In the genomic region with DNA sequence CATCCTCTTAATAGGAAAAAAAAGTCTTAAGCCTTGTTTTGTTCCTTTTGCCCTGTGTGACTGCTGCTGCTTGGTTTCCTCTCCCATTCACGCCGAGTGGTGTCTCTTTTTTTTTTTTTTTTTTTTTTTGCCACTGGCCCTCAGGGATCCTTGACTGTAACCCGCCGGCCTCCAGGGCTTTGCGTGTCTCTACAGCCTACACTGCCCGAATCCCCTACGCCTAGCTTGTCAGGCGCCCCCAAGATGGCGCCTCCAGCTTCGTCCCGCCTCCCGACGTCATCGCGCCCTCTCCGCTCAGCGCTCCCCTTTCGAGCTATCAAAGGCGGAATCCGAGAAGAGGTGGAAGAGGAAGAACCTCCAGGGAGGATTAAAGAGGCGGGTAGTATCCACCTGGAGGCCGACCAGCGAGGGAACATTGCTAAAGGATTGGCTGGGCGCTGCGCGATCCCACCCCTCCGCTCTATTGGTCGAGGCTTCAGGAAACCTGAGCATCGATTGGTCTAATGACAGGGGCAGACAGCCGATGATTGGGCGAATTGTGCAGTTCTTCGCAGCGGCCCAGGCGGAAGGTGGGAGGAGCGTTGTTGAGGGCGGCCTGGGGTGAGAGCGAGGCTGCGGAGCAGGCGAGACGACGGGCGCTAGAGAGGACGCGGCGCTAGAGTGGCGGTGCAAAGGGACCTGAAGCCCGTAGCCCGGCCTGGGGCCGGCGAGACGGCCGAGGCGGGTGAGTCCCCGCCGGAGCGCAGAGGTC, we compare ENCODE assay signal across 8 mouse cellular contexts. TPM values are rescaled to one million over a fixed set of nuclear protein-coding genes. Genes with fewer than 3 reads are reported as not detected.
DNase-seq lines count a peak whose midpoint lies in the region; ATAC-seq and TF ChIP-seq lines count a peak whose summit lies in the region.

No protein-coding gene starts in this region.

- peak overlapping the region; percentile 59; the same call in 1 of the 2 replicates for H3K4me2 ChIP-seq in CH12.LX (ENCODE audit: insufficient read depth, low read depth, poor library complexity, severe bottlenecking)
- peak overlapping the region; percentile 85 for H3K4me2 ChIP-seq in forebrain, embryonic 11.5 days (ENCODE audit: low read depth, low read length, severe bottlenecking)
- H3K4me2 ChIP-seq in heart, embryonic 16.5 days (ENCODE audit: low read depth, low read length) = peak overlapping the region; percentile 77
- peak overlapping the region; percentile 78 for H3K4me2 ChIP-seq in liver, embryonic 15.5 days
- peak overlapping the region; percentile 63 for H3K4me2 ChIP-seq in neural tube, embryonic 12.5 days (replicated peaks)

- peaks cover 10 to 38% of the 10 kb centered on the region in 2 experiments for H3K4me1 ChIP-seq in CH12.LX (ENCODE audit: control insufficient read depth in 1 of 2, insufficient read depth in 2 of 2)
- H3K4me1 ChIP-seq in forebrain, embryonic 11.5 days (replicated peaks; ENCODE audit: control insufficient read depth, insufficient read depth, low read length) = peaks cover 21% of the 10 kb centered on the region
- H3K4me1 ChIP-seq in heart, embryonic 16.5 days (ENCODE audit: control insufficient read depth, insufficient read depth, low read length) = peaks cover 24% of the 10 kb centered on the region
- peaks cover 67% of the 10 kb centered on the region for H3K4me1 ChIP-seq in liver, embryonic 15.5 days (replicated peaks)
- peaks cover 45% of the 10 kb centered on the region for H3K4me1 ChIP-seq in neural tube, embryonic 12.5 days

- no peak for TF ChIP-seq CTCF in CH12.LX (conservative IDR thresholded peaks at IDR 0.05 in 1 of 2, IDR thresholded peaks at IDR 0.05 in 1 of 2; ENCODE audit: low read depth in 2 of 2, low read length in 2 of 2)

- peaks cover 25 to 30% of the 10 kb centered on the region in 2 experiments for H3K36me3 ChIP-seq in CH12.LX (replicated peaks in 1 of 2; ENCODE audit: control insufficient read depth in 1 of 2, insufficient read depth in 1 of 2, low read length in 1 of 2)
- H3K36me3 ChIP-seq in forebrain, embryonic 11.5 days (ENCODE audit: control insufficient read depth, insufficient read depth, low read length) = peaks cover 9% of the 10 kb centered on the region
- H3K36me3 ChIP-seq in heart, embryonic 16.5 days (ENCODE audit: control insufficient read depth, insufficient read depth) = peaks cover 22% of the 10 kb centered on the region
- H3K36me3 ChIP-seq in liver, embryonic 15.5 days (replicated peaks) = peaks cover 26% of the 10 kb centered on the region
- H3K36me3 ChIP-seq in neural tube, embryonic 12.5 days = peaks cover 25% of the 10 kb centered on the region

- no peak for TF ChIP-seq EP300 in CH12.LX (IDR thresholded peaks at IDR 0.05; ENCODE audit: low read length)

- dilution Hi-C loops in CH12.LX (cut with MboI; ENCODE audit: extremely low pct_ligation_motif_present, extremely low pct_unique_long_range_greater_than_20kb, low sequenced_read_pairs) = no loop called here

- H3K4me3 ChIP-seq in CH12.LX (replicated peaks in 1 of 3; ENCODE audit: low read depth in 2 of 3, low read length in 2 of 3, poor library complexity in 1 of 3) = peak overlapping the region; percentile 83 to 88 (median 87)
- H3K4me3 ChIP-seq in forebrain, embryonic 11.5 days (ENCODE audit: low read depth, low read length) = peak overlapping the region; percentile 94
- H3K4me3 ChIP-seq in heart, embryonic 16.5 days (ENCODE audit: low read length) = peak overlapping the region; percentile 90
- peak overlapping the region; percentile 98 for H3K4me3 ChIP-seq in liver, embryonic 15.5 days (replicated peaks)
- peak overlapping the region; percentile 94 for H3K4me3 ChIP-seq in neural tube, embryonic 12.5 days

- H3K9me3 ChIP-seq in CH12.LX (replicated peaks; ENCODE audit: low read length) = no peaks in the 10 kb centered on the region
- H3K9me3 ChIP-seq in forebrain, embryonic 11.5 days (ENCODE audit: control insufficient read depth, low read length) = no peaks in the 10 kb centered on the region
- H3K9me3 ChIP-seq in heart, embryonic 16.5 days (replicated peaks; ENCODE audit: control insufficient read depth, low read length) = no peaks in the 10 kb centered on the region
- H3K9me3 ChIP-seq in liver, embryonic 15.5 days (replicated peaks) = no peaks in the 10 kb centered on the region
- H3K9me3 ChIP-seq in neural tube, embryonic 12.5 days = no peaks in the 10 kb centered on the region

- ATAC-seq in forebrain, embryonic 11.5 days (replicated peaks; ENCODE audit: low FRiP score) = peak; percentile 96
- ATAC-seq in heart, embryonic 16.5 days (replicated peaks; ENCODE audit: extremely low read depth, insufficient read depth, low FRiP score) = peak; percentile 97
- ATAC-seq in liver, embryonic 15.5 days (ENCODE audit: insufficient read depth) = peak; percentile 98
- ATAC-seq in neural tube, embryonic 12.5 days (ENCODE audit: low FRiP score, low read depth) = peak; percentile 95

- peak overlapping the region; percentile 96 for H3K9ac ChIP-seq in CH12.LX (ENCODE audit: insufficient read depth, low read depth)
- H3K9ac ChIP-seq in forebrain, embryonic 11.5 days (ENCODE audit: low read length) = peak overlapping the region; percentile 91
- peak overlapping the region; percentile 91 for H3K9ac ChIP-seq in heart, embryonic 16.5 days (ENCODE audit: low read length)
- H3K9ac ChIP-seq in liver, embryonic 15.5 days = peak overlapping the region; percentile 97
- peak overlapping the region; percentile 94 for H3K9ac ChIP-seq in neural tube, embryonic 12.5 days

- under 1% methylated on average over 56 of the region's 56 CpGs for WGBS in forebrain, embryonic 11.5 days
- under 1% methylated on average over 56 of the region's 56 CpGs for WGBS in heart, embryonic 16.5 days
- under 1% methylated on average over 56 of the region's 56 CpGs for WGBS in liver, embryonic 15.5 days (ENCODE audit: insufficient replicate concordance)
- WGBS in neural tube, embryonic 12.5 days = under 1% methylated on average over 56 of the region's 56 CpGs

- peaks cover 26% of the 10 kb centered on the region for H3K79me2 ChIP-seq in CH12.LX (replicated peaks; ENCODE audit: control insufficient read depth, extremely low read depth, insufficient read depth, poor library complexity, severe bottlenecking)

- H3K27ac ChIP-seq in CH12.LX (ENCODE audit: insufficient read depth, low read depth) = peak overlapping the region; percentile 40
- H3K27ac ChIP-seq in forebrain, embryonic 11.5 days (ENCODE audit: low read depth, low read length) = peak overlapping the region; percentile 94
- H3K27ac ChIP-seq in heart, embryonic 16.5 days (ENCODE audit: low read length) = peak overlapping the region; percentile 94
- H3K27ac ChIP-seq in liver, embryonic 15.5 days (replicated peaks) = peak overlapping the region; percentile 94
- H3K27ac ChIP-seq in neural tube, embryonic 12.5 days = peak overlapping the region; percentile 87

- H3K27me3 ChIP-seq in CH12.LX (replicated peaks) = no peaks in the 10 kb centered on the region
- H3K27me3 ChIP-seq in forebrain, embryonic 11.5 days (ENCODE audit: control insufficient read depth, insufficient read depth, low read length) = no peaks in the 10 kb centered on the region
- no peaks in the 10 kb centered on the region for H3K27me3 ChIP-seq in heart, embryonic 16.5 days (ENCODE audit: control insufficient read depth, insufficient read depth, low read length)
- H3K27me3 ChIP-seq in liver, embryonic 15.5 days = peaks cover 5% of the 10 kb centered on the region; the same call in 1 of the 2 replicates
- no peaks in the 10 kb centered on the region for H3K27me3 ChIP-seq in neural tube, embryonic 12.5 days (replicated peaks)

- TF ChIP-seq RAD21 in CH12.LX (IDR thresholded peaks at IDR 0.05; ENCODE audit: low read depth, low read length) = no peak

- in situ Hi-C loops in CH12.LX (cut with MboI; ENCODE audit: low pct_ligation_motif_present, low pct_unique_long_range_greater_than_20kb, low sequenced_read_pairs) = no loop called here

- peak; percentile 92 for TF ChIP-seq POLR2A in CH12.LX (IDR thresholded peaks at IDR 0.05; ENCODE audit: low read depth, low read length)

- DNase-seq in CH12.LX (ENCODE audit: extremely low read depth) = peak; percentile 99
- DNase-seq in c-Kit-positive CD71-positive TER-119-negative erythroid progenitor cells, embryonic 14.5 days (ENCODE audit: low read depth) = peak; percentile 97
- peak; percentile 97 for DNase-seq in forebrain, embryonic 11.5 days (ENCODE audit: low spot score)
- peak; percentile 97 to 99 for DNase-seq in kidney, postnatal 36 days
- DNase-seq in telencephalon, adult 2 months (ENCODE audit: low read depth, low spot score) = peak; percentile 100

TF ChIP-seq in CH12.LX, 34 proteins besides CTCF, POLR2A, EP300 and RAD21 (continues in another document):
- TF ChIP-seq MAX (IDR thresholded peaks at IDR 0.05; ENCODE audit: low read length) (0 out of 2 replicates have a peak, but pooled peaks have one; percentile 39), HCFC1 (IDR thresholded peaks at IDR 0.05; ENCODE audit: low read depth, low read length) (peak; percentile 64), UBTF (IDR thresholded peaks at IDR 0.05; ENCODE audit: low read depth, low read length) (no peak), ZNF384 (IDR thresholded peaks at IDR 0.05; ENCODE audit: low read depth, low read length) (peak; percentile 80), BHLHE40 (IDR thresholded peaks at IDR 0.05; ENCODE audit: low read depth, low read length) (no peak), PAX5 (IDR thresholded peaks at IDR 0.05; ENCODE audit: low read length) (no peak), POLR2AphosphoS2 (IDR thresholded peaks at IDR 0.05; ENCODE audit: low read depth, low read length) (peak; percentile 81; the same call in 1 of the 2 replicates), ELF1 (IDR thresholded peaks at IDR 0.05; ENCODE audit: low read depth, low read length) (peak; percentile 82), SMC3 (IDR thresholded peaks at IDR 0.05; ENCODE audit: low read depth, low read length) (no peak)

RNA-seq across cellular contexts. Expression of a gene that starts 4.5 kb away (rescaled TPM):
- 11.2 and 11.8 TPM in 2 replicates for total RNA-seq in CH12.LX (2012; rRNA removed)
- total RNA-seq in CH12.LX (2014; rRNA removed) = 2.8 and 3.4 TPM in 2 replicates
- polyA plus RNA-seq in CH12.LX (2012; ENCODE audit: insufficient read length, low read depth) = 11.9 and 13.3 TPM in 2 replicates
- polyA plus RNA-seq in forebrain, embryonic 11.5 days (2014; fragmentation: Nextera tagmentation; extraction: Ambion mirVana) = 34.3 and 38.3 TPM in 2 replicates
- 19.6 and 19.7 TPM in 2 replicates for polyA plus RNA-seq in heart, embryonic 16.5 days (2015; fragmentation: Nextera tagmentation; extraction: Ambion mirVana)
- 9.9 and 11.1 TPM in 2 replicates for polyA plus RNA-seq in liver, embryonic 15.5 days (2015; fragmentation: Nextera tagmentation; extraction: Ambion mirVana)
- 38.7 and 39.2 TPM in 2 replicates for polyA plus RNA-seq in neural tube, embryonic 12.5 days (2016; fragmentation: Nextera tagmentation; extraction: Ambion mirVana)

RNA-seq across cellular contexts. Expression of a gene that starts 4.7 kb away (rescaled TPM):
- 0.88 and 2.1 TPM in 2 replicates for total RNA-seq in CH12.LX (2012; rRNA removed)
- 0.80 and 1.0 TPM in 2 replicates for total RNA-seq in CH12.LX (2014; rRNA removed)
- 1.5 and 2.0 TPM in 2 replicates for polyA plus RNA-seq in CH12.LX (2012; ENCODE audit: insufficient read length, low read depth)
- polyA plus RNA-seq in forebrain, embryonic 11.5 days (2014; fragmentation: Nextera tagmentation; extraction: Ambion mirVana) = 13.6 and 14.0 TPM in 2 replicates
- 2.3 and 3.0 TPM in 2 replicates for polyA plus RNA-seq in heart, embryonic 16.5 days (2015; fragmentation: Nextera tagmentation; extraction: Ambion mirVana)
- polyA plus RNA-seq in liver, embryonic 15.5 days (2015; fragmentation: Nextera tagmentation; extraction: Ambion mirVana) = 0.54 and 0.82 TPM in 2 replicates
- 18.6 and 19.5 TPM in 2 replicates for polyA plus RNA-seq in neural tube, embryonic 12.5 days (2016; fragmentation: Nextera tagmentation; extraction: Ambion mirVana)

Comparison
In these comparisons a context has a peak if more than half of its experiments do, and no peak if none do; other contexts are left out.
1. Peak in every context shown above with its lines: DNase-seq, ATAC-seq, H3K4me3 ChIP-seq and H3K27ac ChIP-seq.
2. H3K27ac ChIP-seq: peak in every context shown above with its lines; median percentile 94 in forebrain, embryonic 11.5 days; 94 in heart, embryonic 16.5 days; 94 in liver, embryonic 15.5 days; 87 in neural tube, embryonic 12.5 days; 40 in CH12.LX.